Mouse (Mus musculus) heart, embryonic 11.5 days (tissue): ENCODE measurements around the gene Ccdc3. TPM values are rescaled to one million over a fixed set of nuclear protein-coding genes. Genes with fewer than 3 reads are reported as not detected.

ENCODE experiments used
- ATAC-seq: fragments of 200-750 bp; cut with Nextera tagmentation; replicated peaks from 2 replicates; pipeline ENCODE4 v1.8.0; 2017; ENCODE audit warnings: moderate library complexity; ENCODE audit not compliant: insufficient number of reproducible peaks, low FRiP score, low TSS enrichment
- H3K27ac ChIP-seq: fragments of 300-500 bp; sonication (generic); 2 replicates; pipeline ENCODE4 v1.5.1; 2014; ENCODE audit warnings: mild to moderate bottlenecking, low read depth, low read length
- H3K27me3 ChIP-seq: fragments of 300-500 bp; sonication (generic); 2 replicates; pipeline ENCODE4 v1.6.1; 2014; ENCODE audit warnings: mild to moderate bottlenecking, low read length, mixed read lengths; ENCODE audit not compliant: control insufficient read depth, insufficient read depth
- H3K36me3 ChIP-seq: fragments of 300-500 bp; sonication (generic); 2 replicates; pipeline ENCODE4 v1.6.1; 2014; ENCODE audit warnings: mild to moderate bottlenecking, low read length, moderate library complexity, mixed read lengths; ENCODE audit not compliant: control insufficient read depth, insufficient read depth
- H3K4me1 ChIP-seq: fragments of 300-500 bp; sonication (generic); 2 replicates; pipeline ENCODE4 v1.6.1; 2014; ENCODE audit warnings: low read length; ENCODE audit not compliant: control insufficient read depth, insufficient read depth
- H3K4me2 ChIP-seq: fragments of 300-500 bp; sonication (generic); 2 replicates; pipeline ENCODE4 v1.6.1; 2014; ENCODE audit warnings: mild to moderate bottlenecking, moderate library complexity
- H3K4me3 ChIP-seq: fragments of 300-500 bp; sonication (generic); 2 replicates; pipeline ENCODE4 v1.5.1; 2014; ENCODE audit warnings: low read depth, low read length
- H3K9ac ChIP-seq: fragments of 300-500 bp; sonication (generic); 2 replicates; pipeline ENCODE4 v1.6.1; 2014; ENCODE audit warnings: mild to moderate bottlenecking, low read depth, low read length, moderate library complexity
- H3K9me3 ChIP-seq: fragments of 300-500 bp; sonication (generic); replicated peaks from 2 replicates; pipeline ENCODE4 v1.6.1; 2016; ENCODE audit warnings: low read length; ENCODE audit not compliant: control insufficient read depth
- WGBS: fragments of 180-500 bp; shearing (Covaris S2); extraction: QIAGEN DNeasy Blood & Tissue Kit; methylation state at CpG from one replicate; pipeline ENCODE4 v1.1.7; 2014; ENCODE audit not compliant: insufficient replicate concordance; 5-methylcytosine and 5-hydroxymethylcytosine counted together
- polyA plus RNA-seq: library from polyadenylated mRNA; unstranded; fragments of >200 nt; fragmentation: Nextera tagmentation; extraction: Ambion mirVana; gene quantifications from 2 replicates; pipeline ENCODE4 v1.2.1, GENCODE M21; 2014

Ccdc3 gene
- polyA plus RNA-seq, 1 experiment from 2014 or later = 7.9 TPM

DNA sequence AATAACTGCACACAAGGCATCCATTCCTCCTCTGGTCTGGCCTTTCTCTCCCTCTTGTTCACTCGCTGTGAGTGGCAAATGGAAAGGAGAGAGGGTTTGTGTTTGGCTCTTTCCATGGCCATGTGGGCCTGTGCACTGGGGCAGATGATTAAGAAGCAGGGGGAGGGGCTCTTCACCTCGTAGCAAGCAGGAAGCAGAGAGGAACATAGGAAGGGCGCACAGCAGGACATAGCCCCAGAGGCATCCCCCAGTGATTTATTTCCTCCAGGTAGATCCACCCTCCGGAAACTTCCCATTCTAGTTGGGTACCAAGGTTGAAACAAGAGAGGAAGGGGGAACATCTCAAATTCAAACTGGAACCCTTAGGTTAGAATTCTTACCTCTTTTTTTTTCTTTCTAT is 2.4 kb downstream of the Ccdc3 start:
- Histone ChIP-seq H3K4me1 (peaks cover 4% of the 10 kb centered on the region), H3K4me3 (no peak overlapping the region), H3K9ac (no peak overlapping the region), H3K9me3 (no peaks in the 10 kb centered on the region), H3K27me3 (peaks cover 39% of the 10 kb centered on the region), H3K36me3 (no peaks in the 10 kb centered on the region), H3K4me2 (no peak overlapping the region), H3K27ac (no peak overlapping the region)
- 52% methylated on average over 4 of the region's 4 CpGs for WGBS
- ATAC-seq = no peak

DNA sequence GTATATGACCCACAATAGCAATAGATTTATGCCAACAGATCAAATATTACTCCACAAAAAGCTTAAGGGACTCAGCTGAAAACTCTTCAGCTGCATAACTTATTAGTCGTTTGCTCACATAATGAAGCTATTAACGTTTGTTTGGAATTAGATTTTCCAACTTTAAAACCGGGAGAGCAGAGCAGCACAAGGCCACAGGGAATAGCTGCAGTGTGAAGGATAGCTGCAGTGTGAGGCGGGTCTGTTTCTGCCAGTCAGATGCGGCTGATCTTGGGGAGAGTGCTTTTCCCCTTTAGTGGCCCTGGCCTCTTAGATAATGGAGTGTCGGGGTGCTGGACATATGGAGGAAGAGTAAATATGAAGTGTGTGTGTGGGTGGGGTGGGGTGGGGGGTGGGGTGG is 6.9 kb downstream of the Ccdc3 start:
- H3K9ac ChIP-seq = no peak overlapping the region
- H3K36me3 ChIP-seq = no peaks in the 10 kb centered on the region
- H3K4me3 ChIP-seq = no peak overlapping the region
- no peak for ATAC-seq
- 61% methylated on average over 6 of the region's 6 CpGs for WGBS
- no peak overlapping the region for H3K27ac ChIP-seq
- H3K27me3 ChIP-seq = peaks cover 10% of the 10 kb centered on the region
- H3K4me2 ChIP-seq = no peak overlapping the region
- no peaks in the 10 kb centered on the region for H3K9me3 ChIP-seq
- no peaks in the 10 kb centered on the region for H3K4me1 ChIP-seq

DNA sequence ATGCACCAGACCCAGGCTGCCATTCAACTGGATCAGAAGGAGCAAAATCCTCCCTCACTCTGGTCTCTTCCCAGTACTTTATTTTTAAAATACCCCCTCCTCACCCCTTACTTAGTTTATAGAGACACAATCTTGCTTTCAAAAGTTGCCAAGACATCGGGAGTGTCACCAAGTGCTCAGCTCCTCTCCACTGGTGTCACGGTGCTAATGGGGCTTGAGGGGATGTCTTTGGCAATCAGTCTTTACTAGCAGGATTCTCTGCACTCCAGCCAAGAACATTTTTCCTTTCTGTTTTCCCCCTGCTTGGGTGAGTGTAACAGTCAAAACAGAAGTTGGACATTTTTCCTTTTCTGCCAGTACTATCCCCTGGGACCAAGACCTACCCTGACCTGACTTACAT is 10.3 kb downstream of the Ccdc3 start:
- H3K4me3 ChIP-seq = no peak overlapping the region
- H3K27me3 ChIP-seq = no peaks in the 10 kb centered on the region
- no peaks in the 10 kb centered on the region for H3K36me3 ChIP-seq
- WGBS = 67% methylated on average over 2 of the region's 2 CpGs
- no peaks in the 10 kb centered on the region for H3K9me3 ChIP-seq
- H3K9ac ChIP-seq = no peak overlapping the region
- ATAC-seq = no peak
- no peaks in the 10 kb centered on the region for H3K4me1 ChIP-seq
- H3K27ac ChIP-seq = no peak overlapping the region
- H3K4me2 ChIP-seq = no peak overlapping the region

DNA sequence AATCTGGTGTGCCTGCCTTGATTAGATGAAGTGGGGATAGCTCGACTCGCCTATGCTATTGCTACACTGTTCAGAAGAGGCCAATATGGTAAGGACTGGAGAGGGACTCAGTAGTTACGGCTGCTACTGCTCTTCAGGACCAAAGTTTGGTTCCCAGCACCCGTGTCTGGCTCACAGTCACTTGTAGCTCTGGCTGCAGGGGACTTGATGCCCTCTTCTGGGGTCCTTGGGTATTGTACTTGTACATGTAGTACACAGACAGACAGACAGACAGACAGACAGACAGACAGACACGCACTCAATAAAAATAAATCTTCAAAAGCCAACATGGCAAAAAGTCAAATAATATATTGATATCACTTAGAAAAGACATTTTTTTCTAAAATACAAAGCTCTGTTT is 17.1 kb downstream of the Ccdc3 start:
- Histone ChIP-seq H3K4me1 (no peaks in the 10 kb centered on the region), H3K9me3 (no peaks in the 10 kb centered on the region), H3K27me3 (no peaks in the 10 kb centered on the region), H3K36me3 (no peaks in the 10 kb centered on the region), H3K27ac (no peak overlapping the region), H3K9ac (no peak overlapping the region), H3K4me2 (no peak overlapping the region), H3K4me3 (no peak overlapping the region)
- ATAC-seq = no peak
- 94% methylated on average over 5 of the region's 5 CpGs for WGBS

DNA sequence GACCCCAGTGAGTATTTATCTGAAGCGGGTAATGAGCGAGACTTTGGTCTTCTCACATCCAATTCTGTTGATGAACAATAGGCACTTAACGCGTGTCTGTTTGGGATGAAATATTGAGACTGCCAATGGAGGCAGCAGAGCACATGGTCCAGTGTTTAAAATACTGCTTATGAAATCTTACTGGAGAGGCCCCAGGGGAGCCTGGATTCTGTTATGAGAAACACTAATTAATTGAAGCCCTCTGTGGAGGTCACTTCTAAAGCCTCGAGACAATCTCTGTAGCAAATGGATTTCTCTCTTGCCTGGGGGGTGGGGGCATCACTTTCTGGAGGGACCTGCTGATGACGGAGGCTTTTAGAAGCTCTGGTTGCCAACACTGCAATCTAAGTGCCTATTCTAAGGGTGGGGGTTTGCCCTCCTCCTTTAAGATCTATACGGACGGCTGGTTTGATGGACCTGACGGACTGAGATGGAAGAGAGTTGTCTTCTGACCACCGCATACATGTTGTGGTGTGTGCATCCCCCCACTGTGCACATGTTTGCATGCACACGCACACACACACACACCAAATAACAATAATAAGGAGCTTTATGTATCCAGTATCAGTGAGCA is 22.8 kb downstream of the Ccdc3 start:
- no peaks in the 10 kb centered on the region for H3K9me3 ChIP-seq
- H3K27ac ChIP-seq = no peak overlapping the region
- H3K4me3 ChIP-seq = no peak overlapping the region
- WGBS = 80% methylated on average over 11 of the region's 11 CpGs
- 0 out of 2 replicates have a peak, but pooled peaks cover 2% of the 10 kb centered on the region for H3K4me1 ChIP-seq
- no peak overlapping the region for H3K4me2 ChIP-seq
- no peaks in the 10 kb centered on the region for H3K36me3 ChIP-seq
- H3K9ac ChIP-seq = no peak overlapping the region
- no peaks in the 10 kb centered on the region for H3K27me3 ChIP-seq
- no peak for ATAC-seq

DNA sequence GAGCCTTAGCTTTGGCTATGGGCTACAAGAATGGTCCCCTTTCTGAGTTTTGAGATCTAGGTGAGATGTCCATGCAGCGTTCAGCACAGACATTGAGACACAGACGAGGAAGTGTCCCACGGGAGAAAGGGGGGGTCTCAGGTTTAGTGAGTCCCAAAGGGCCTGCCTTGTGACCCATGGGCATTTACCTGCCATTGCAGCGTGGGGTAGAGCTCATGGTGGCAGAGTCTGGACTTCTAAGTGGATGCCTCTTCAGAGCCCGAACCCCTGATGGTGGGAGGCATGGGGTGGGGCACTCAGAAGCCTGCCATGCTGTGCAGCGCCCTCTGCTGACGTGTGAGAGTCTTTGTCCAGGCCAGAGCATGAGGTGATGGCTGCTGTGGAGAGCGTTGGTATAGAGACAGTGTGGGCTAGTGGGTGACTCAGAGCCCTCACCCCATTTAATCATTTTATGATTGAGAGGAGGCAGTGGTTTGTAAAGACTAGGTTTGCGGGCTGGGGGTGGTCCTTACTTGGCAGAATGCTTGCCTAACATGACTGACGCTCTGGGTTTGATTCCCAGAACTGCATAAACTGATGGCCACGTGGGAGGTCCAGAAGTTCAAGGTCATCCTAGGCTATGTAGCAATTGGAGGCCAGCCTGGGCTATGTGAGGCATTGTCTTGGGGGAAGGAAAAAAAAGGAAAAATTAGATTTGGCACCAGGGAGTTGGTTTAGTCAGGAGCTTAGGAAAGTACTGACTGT is 23.6 kb downstream of the Ccdc3 start:
- H3K27ac ChIP-seq = no peak overlapping the region
- no peak for ATAC-seq
- no peaks in the 10 kb centered on the region for H3K27me3 ChIP-seq
- no peaks in the 10 kb centered on the region for H3K36me3 ChIP-seq
- H3K4me2 ChIP-seq = no peak overlapping the region
- WGBS = 71% methylated on average over 11 of the region's 11 CpGs
- H3K4me1 ChIP-seq = 0 out of 2 replicates have a peak, but pooled peaks cover 2% of the 10 kb centered on the region
- no peak overlapping the region for H3K4me3 ChIP-seq
- no peaks in the 10 kb centered on the region for H3K9me3 ChIP-seq
- H3K9ac ChIP-seq = no peak overlapping the region

DNA sequence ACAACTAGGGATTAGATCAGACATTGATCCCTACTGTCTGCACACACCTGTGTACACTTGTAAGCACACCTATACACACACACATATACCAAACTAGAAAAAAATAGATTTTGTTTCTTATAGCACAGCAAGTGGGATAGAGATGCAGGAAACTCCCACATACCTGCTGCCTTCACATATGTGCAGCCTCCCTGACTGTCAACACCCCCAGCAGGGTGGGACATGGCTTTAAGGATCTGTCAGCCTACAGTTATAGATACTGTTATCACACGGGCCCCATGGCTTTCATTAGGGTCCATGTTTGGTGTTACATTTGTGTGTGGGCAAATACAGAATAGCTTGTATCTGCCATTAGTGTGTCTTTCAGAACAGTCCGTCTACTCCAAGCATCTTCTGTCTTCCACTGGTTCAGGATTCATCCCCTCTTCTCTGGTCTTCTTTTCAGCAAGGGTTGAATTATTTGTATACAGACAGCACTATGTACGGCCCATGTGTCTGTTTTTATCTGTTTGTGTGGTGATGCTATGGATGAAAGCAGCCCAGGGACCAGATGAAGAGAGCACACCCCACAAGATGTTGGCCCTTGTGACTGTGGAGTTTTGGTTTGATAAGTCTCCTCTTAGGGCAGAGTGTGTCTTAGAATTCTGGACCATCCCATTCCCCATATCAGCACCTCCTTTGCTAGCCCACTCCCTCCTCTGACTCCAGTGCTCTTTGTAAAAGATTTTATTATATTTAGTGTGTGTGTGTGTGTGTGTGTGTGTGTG is 24.5 kb downstream of the Ccdc3 start:
- ATAC-seq = no peak
- no peak overlapping the region for H3K4me3 ChIP-seq
- H3K4me1 ChIP-seq = 0 out of 2 replicates have a peak, but pooled peaks cover 2% of the 10 kb centered on the region
- H3K36me3 ChIP-seq = no peaks in the 10 kb centered on the region
- H3K9ac ChIP-seq = no peak overlapping the region
- no peaks in the 10 kb centered on the region for H3K27me3 ChIP-seq
- H3K9me3 ChIP-seq = no peaks in the 10 kb centered on the region
- H3K4me2 ChIP-seq = no peak overlapping the region
- no peak overlapping the region for H3K27ac ChIP-seq
- 56% methylated on average over 3 of the region's 3 CpGs for WGBS

DNA sequence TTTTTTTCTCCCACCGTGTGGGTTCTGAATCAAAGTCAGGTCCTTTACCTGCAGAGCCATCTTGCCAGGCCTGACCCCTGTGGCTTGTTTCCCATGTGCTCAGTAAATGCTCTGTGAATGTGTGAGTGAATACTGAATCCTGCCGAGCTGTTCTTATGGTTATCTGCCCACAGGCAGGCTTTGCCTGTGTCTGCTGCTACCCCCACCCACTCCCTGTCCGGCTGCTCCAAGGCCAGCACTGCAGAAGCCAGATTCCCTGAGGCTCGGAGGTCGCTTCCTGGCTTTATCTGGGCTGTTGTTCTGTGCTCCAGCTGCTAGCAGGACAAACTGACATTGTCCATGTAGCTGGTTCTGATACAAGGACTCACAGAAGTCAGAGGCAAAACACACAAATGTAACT is 25.2 kb downstream of the Ccdc3 start:
- Histone ChIP-seq H3K27me3 (no peaks in the 10 kb centered on the region), H3K4me2 (no peak overlapping the region), H3K9me3 (no peaks in the 10 kb centered on the region), H3K27ac (no peak overlapping the region), H3K36me3 (no peaks in the 10 kb centered on the region), H3K4me3 (no peak overlapping the region), H3K4me1 (0 out of 2 replicates have a peak, but pooled peaks cover 2% of the 10 kb centered on the region), H3K9ac (no peak overlapping the region)
- 28% methylated on average over 5 of the region's 5 CpGs for WGBS
- 0 out of 2 replicates have a peak, but pooled peaks have one; percentile 39 for ATAC-seq
